Mouse (Mus musculus) skeletal muscle tissue, adult 2 months (tissue): ENCODE results near the gene Pfkl.
"Not testable (repeated sequence)": the region's sequence is repeated elsewhere in the genome, so short reads cannot be mapped to it uniquely, and the experiment has no call there.

ENCODE experiments used
- DNase-seq: peaks from one replicate; pipeline ENCODE4 v3.0.0-alpha.2; 2012; ENCODE audit warnings: low read depth, low spot score

Gene Pfkl

GRCm38 (mm10) chr10:78009945-78010293, at the start of gene Pfkl:
Gene Pfkl, minus strand, starts transcription at chr10:78010083.
- DNase-seq, result no peak

- DNase-seq, result no peak
These were observed 47.2 kb upstream of the Pfkl start for GRCm38 (mm10) chr10:78057056-78057455.

GRCm38 (mm10) chr10:78054633-78055565, 45.0 kb upstream of the Pfkl start:
- peak; percentile 33 for DNase-seq

GRCm38 (mm10) chr10:78049519-78050035, 39.7 kb upstream of the Pfkl start:
- no peak for DNase-seq

GRCm38 (mm10) chr10:78048061-78048730, 38.3 kb upstream of the Pfkl start:
- DNase-seq, result no peak

- DNase-seq, result no peak
These were observed 36.5 kb upstream of the Pfkl start for GRCm38 (mm10) chr10:78046388-78046787.

- DNase-seq, result no peak
These were observed 34.6 kb upstream of the Pfkl start for GRCm38 (mm10) chr10:78044531-78044930.

- DNase-seq, result no peak
These were observed 33.5 kb upstream of the Pfkl start, which contains the start of gene Aire for GRCm38 (mm10) chr10:78043406-78043836. Gene Aire, minus strand, starts transcription at chr10:78043610.

GRCm38 (mm10) chr10:78042697-78043405, 33.0 kb upstream of the Pfkl start:
- no peak for DNase-seq

- no peak for DNase-seq
These were observed 32.2 kb upstream of the Pfkl start for GRCm38 (mm10) chr10:78042096-78042495.

- no peak for DNase-seq
These were observed 31.8 kb upstream of the Pfkl start, which contains the start of gene Dnmt3l for GRCm38 (mm10) chr10:78041647-78042046. Gene Dnmt3l, plus strand, starts transcription at chr10:78041947.

GRCm38 (mm10) chr10:78037139-78037538, 27.3 kb upstream of the Pfkl start:
- DNase-seq, result no peak

- DNase-seq, result no peak
These were observed 22.1 kb upstream of the Pfkl start for GRCm38 (mm10) chr10:78031987-78032386.

- no peak for DNase-seq
These were observed 19.2 kb upstream of the Pfkl start for GRCm38 (mm10) chr10:78029080-78029479.

GRCm38 (mm10) chr10:78028129-78028528, 18.2 kb upstream of the Pfkl start:
- DNase-seq, result peak; percentile 80

GRCm38 (mm10) chr10:78025453-78025852, 15.6 kb upstream of the Pfkl start:
- not testable (repeated sequence) for DNase-seq

- DNase-seq, result not testable (repeated sequence)
These were observed 10.1 kb upstream of the Pfkl start for GRCm38 (mm10) chr10:78019984-78020383.

GRCm38 (mm10) chr10:78019291-78019690, 9.4 kb upstream of the Pfkl start:
- no peak for DNase-seq

- peak; percentile 62 for DNase-seq
These were observed 8.9 kb upstream of the Pfkl start for GRCm38 (mm10) chr10:78018797-78019203.

- no peak for DNase-seq
These were observed 6.5 kb upstream of the Pfkl start for GRCm38 (mm10) chr10:78016366-78016765.

GRCm38 (mm10) chr10:78015489-78015888, 5.6 kb upstream of the Pfkl start:
- no peak for DNase-seq
